Mouse (Mus musculus) liver, postnatal 0 days (tissue): Measurements from ENCODE around the gene Birc7. TPM values are rescaled to one million over a fixed set of nuclear protein-coding genes. Genes with fewer than 3 reads are reported as not detected.

Experiments used
- ATAC-seq: fragments of 200-750 bp; cut with Nextera tagmentation; 2 replicates; pipeline ENCODE4 v1.8.0; 2017; ENCODE audit warnings: mild to moderate bottlenecking, moderate library complexity
- DNase-seq: peaks from one replicate; pipeline ENCODE4 v3.0.0-alpha.2; 2016
- H3K27ac ChIP-seq: fragments of 300-500 bp; sonication (generic); 2 replicates; pipeline ENCODE4 v1.5.1; 2014; ENCODE audit warnings: antibody characterized with exemption, moderate library complexity, mild to moderate bottlenecking, low read depth
- H3K27me3 ChIP-seq: fragments of 300-500 bp; sonication (generic); 2 replicates; pipeline ENCODE4 v1.6.1; 2014; ENCODE audit warnings: low read length, control low read depth, mixed read lengths; ENCODE audit not compliant: insufficient read depth
- H3K36me3 ChIP-seq: fragments of 300-500 bp; sonication (generic); replicated peaks from 2 replicates; pipeline ENCODE4 v1.6.1; 2014; ENCODE audit warnings: mild to moderate bottlenecking, control low read depth, low read length, moderate library complexity, mixed read lengths; ENCODE audit not compliant: insufficient read depth
- H3K4me1 ChIP-seq: fragments of 300-500 bp; sonication (generic); 2 replicates; pipeline ENCODE4 v1.6.1; 2014; ENCODE audit warnings: antibody characterized with exemption, mild to moderate bottlenecking, control low read depth; ENCODE audit not compliant: insufficient read depth
- H3K4me2 ChIP-seq: fragments of 300-500 bp; sonication (generic); 2 replicates; pipeline ENCODE4 v1.6.1; 2014; ENCODE audit warnings: low read depth, mild to moderate bottlenecking, low read length, moderate library complexity, mixed read lengths
- H3K4me3 ChIP-seq: fragments of 300-500 bp; sonication (generic); 2 replicates; pipeline ENCODE4 v1.5.1; 2014; ENCODE audit warnings: low read depth, low read length
- H3K9ac ChIP-seq: fragments of 300-500 bp; sonication (generic); replicated peaks from 2 replicates; pipeline ENCODE4 v1.6.1; 2014; ENCODE audit warnings: mild to moderate bottlenecking, moderate library complexity
- H3K9me3 ChIP-seq: fragments of 300-500 bp; sonication (generic); 2 replicates; pipeline ENCODE4 v1.6.1; 2016; ENCODE audit warnings: mild to moderate bottlenecking, control low read depth, low read length, mixed read lengths
- CTCF ChIP-seq: sonication (generic); IDR thresholded peaks from 2 replicates; pipeline ENCODE4 v1.5.1; 2016; ENCODE audit warnings: antibody characterized with exemption, low read depth
- EP300 ChIP-seq: IDR thresholded peaks from 2 replicates; pipeline ENCODE4 v1.6.1; 2016; ENCODE audit warnings: antibody characterized with exemption, low read depth, mild to moderate bottlenecking
- WGBS: fragments of 180-500 bp; shearing (Covaris S2); extraction: QIAGEN DNeasy Blood & Tissue Kit; methylation state at CpG from one replicate; pipeline ENCODE4 v1.1.7; 2014; ENCODE audit not compliant: insufficient replicate concordance; 5-methylcytosine and 5-hydroxymethylcytosine counted together
- polyA plus RNA-seq: library from polyadenylated mRNA; unstranded; fragments of >200 nt; fragmentation: Nextera tagmentation; extraction: Ambion mirVana; gene quantifications from 2 replicates; pipeline ENCODE4 v1.2.1, GENCODE M21; 2015

The Birc7 gene
- polyA plus RNA-seq, 1 experiment from 2014 or later, result not detected

DNA sequence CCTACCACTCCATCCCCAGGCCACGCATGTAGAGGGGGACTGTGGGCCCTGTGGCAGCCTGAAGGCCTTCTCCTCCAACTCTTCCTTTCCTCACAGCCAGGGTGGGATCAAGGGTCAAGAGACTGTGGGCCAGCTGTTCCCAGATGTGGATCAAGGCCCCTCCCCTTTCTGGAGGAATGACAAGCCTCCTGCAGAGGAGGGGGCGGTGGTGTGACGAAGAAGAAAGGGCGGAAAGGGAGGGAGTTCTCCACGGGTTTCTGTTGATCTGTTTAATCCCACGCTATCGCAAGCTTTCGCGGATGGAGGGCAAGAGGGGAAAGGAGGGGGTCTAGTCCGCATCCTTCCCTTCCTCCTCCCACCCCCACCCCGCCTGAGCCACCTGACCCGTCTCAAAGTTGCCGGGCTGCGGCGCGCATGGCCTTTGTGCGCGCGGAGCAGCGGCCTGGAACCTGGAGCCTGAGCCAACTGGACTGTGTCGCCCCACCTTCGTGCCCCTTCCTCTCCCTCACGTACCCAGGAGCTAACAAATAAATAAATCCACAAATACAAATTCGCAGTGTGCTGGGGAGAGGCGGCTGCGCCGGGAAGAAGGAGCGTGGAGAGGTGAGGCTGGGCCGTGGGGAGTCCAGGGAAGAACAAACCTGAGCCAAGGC is 38.3 kb upstream of the Birc7 start:
- Histone ChIP-seq H3K9ac (no peak overlapping the region), H3K27ac (no peak overlapping the region), H3K4me1 (peaks cover 10% of the 10 kb centered on the region; the same call in 1 of the 2 replicates), H3K27me3 (peaks cover 76% of the 10 kb centered on the region), H3K36me3 (no peaks in the 10 kb centered on the region), H3K4me2 (no peak overlapping the region), H3K4me3 (no peak overlapping the region), H3K9me3 (no peaks in the 10 kb centered on the region)
- ATAC-seq (no peak), DNase-seq (no peak)
- WGBS, result 2% methylated on average over 26 of the region's 29 CpGs
- TF ChIP-seq CTCF (no peak), EP300 (no peak)

DNA sequence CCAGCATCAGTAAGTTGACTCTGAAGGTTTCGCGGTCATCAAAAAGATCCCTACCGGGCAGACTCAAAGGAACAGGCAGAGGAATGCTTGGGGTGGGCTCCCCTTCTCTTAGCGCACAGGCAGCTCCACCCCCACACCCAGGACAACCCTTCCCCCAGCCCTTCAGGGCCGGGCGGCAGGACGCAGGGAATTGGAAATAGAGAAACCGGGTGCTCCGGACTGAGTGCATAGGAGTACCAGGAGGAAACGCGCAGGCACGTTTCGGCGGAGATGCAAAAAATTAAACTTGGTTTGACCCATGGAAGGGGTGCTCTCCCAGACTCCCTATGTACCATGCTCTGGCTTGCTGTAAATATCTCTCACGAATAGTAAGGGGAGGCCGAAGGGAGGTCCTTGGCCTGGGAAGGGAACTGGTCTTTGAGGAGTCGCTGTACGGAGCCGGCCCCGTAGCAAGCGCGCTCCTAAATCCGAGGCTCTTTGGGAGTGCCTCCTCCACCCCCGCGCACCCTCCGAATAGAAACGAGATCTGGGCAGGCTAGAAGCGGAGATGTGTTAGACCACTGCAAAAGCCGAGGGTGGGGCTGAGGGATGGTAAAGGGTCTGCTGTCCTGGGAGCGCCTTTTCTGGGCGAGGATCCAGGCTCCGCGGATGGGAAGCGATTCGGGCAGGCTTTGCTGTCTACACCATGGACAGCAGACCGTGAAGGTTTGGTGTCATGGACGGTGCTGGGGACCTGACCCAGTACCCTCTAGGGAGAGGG is 37.6 kb upstream of the Birc7 start:
- Histone ChIP-seq H3K27ac (no peak overlapping the region), H3K4me2 (no peak overlapping the region), H3K36me3 (no peaks in the 10 kb centered on the region), H3K27me3 (peaks cover 83% of the 10 kb centered on the region), H3K9me3 (no peaks in the 10 kb centered on the region), H3K4me1 (peaks cover 10% of the 10 kb centered on the region; the same call in 1 of the 2 replicates), H3K9ac (no peak overlapping the region), H3K4me3 (no peak overlapping the region)
- ATAC-seq, result no peak
- TF ChIP-seq CTCF (no peak), EP300 (no peak)
- DNase-seq, result no peak
- WGBS, result 2% methylated on average over 37 of the region's 37 CpGs

DNA sequence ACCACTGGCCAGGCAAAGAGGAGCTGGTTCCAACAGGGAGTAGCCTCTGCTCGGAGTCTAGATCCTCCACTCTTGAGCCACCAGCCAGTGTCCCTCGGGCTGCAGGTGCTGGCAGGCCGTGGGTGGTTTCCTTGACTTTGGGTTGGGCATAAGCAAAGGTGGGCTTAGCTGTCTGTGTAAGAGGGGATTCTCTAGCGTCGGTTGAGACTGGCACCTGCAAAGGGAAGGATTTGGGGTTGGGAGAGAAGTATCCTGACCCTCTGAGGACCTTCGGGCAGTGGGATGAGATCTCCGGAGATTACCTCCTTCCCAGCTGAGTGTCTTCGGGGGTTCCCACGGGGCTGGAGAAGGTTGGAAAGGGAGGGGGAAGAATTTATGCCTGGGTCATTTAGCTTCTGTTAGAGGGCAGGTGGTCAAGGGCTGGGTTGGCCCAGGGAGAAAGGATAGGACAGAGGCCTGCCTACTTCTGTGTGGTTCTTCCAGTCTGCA is 36.9 kb upstream of the Birc7 start:
- no peak for DNase-seq
- WGBS, result 10% methylated on average over 9 of the region's 9 CpGs

DNA sequence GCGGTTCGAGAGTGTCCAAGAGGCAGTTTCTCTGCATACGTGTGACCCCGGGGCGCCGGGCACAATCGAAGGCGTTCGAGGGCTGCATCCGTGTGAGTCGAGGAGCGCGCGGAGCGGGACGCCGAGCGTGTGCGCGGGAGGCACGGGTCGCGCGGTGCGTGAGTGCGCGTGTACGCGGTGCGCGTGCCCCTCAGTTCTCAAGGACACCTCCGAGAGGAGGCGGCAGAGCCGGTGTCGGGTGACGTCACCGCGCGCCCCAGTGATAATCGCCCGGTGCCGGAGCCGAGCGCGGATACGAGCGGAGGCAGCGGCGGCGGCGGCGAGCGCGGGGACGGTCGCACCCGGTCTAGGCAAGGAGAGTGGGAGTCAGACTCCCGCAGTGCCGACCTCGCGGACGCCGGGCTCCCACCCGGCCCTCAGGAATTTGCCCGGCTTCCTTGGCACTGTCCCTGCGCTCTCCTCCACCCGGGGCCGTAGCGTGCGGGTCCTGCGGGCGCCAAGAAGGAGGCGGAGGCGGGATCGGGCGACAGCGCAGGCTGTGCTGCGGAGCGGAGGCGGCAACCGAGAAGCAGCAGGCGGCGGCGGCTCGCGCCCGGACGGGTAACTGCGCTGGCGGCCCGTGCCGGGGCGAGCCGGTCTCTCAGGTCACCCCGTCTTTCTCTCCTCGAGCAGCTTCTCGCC is 35.8 kb upstream of the Birc7 start:
- Histone ChIP-seq H3K27me3 (peaks cover 91% of the 10 kb centered on the region), H3K4me2 (peak overlapping the region; percentile 61), H3K27ac (no peak overlapping the region), H3K9me3 (no peaks in the 10 kb centered on the region), H3K4me1 (peaks cover 10% of the 10 kb centered on the region; the same call in 1 of the 2 replicates), H3K9ac (no peak overlapping the region), H3K36me3 (no peaks in the 10 kb centered on the region), H3K4me3 (peak overlapping the region; percentile 32)
- TF ChIP-seq EP300 (no peak), CTCF (no peak)
- ATAC-seq (no peak; the same call in 1 of the 2 replicates), DNase-seq (no peak)
- WGBS, result under 1% methylated on average over 82 of the region's 97 CpGs

More for the DNA sequence above, 36.9 kb upstream of the Birc7 start:
- no peak overlapping the region for H3K9ac ChIP-seq
- no peak for ATAC-seq
- no peak overlapping the region for H3K4me2 ChIP-seq
- no peaks in the 10 kb centered on the region for H3K9me3 ChIP-seq
- no peak overlapping the region for H3K4me3 ChIP-seq
- H3K4me1 ChIP-seq, result peaks cover 10% of the 10 kb centered on the region; the same call in 1 of the 2 replicates
- H3K27ac ChIP-seq, result no peak overlapping the region
- no peak for TF ChIP-seq CTCF
- H3K36me3 ChIP-seq, result no peaks in the 10 kb centered on the region
- H3K27me3 ChIP-seq, result peaks cover 87% of the 10 kb centered on the region

DNA sequence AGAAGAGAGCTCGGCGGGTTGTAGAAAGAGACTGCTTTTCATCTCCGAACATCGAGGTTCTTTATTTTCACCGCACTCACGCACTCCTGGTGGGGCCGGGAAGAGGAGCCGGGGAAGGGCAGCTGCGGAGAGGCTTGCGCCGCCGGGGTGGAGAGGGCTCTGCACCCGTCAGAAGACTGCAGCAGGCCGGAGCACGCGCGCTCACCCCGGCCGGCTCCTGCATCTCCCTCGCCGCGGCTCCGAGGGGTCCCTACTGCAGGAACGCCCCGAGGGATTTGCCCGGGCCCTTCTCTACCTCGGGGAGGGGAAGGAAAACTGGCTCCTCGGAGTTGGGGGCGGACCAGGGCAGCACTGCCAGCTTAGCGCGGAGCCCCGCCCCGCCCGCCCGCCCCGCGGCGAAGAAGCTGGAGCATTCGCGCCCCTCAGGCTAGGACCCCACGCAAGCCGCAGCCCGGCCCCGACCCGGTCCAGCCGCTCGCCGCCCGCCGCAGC is 35.2 kb upstream of the Birc7 start:
- no peak for DNase-seq
- ATAC-seq, result no peak
- TF ChIP-seq CTCF (no peak), EP300 (no peak)
- peak overlapping the region; percentile 61 for H3K4me2 ChIP-seq
- 2% methylated on average over 32 of the region's 50 CpGs for WGBS
- no peak overlapping the region for H3K9ac ChIP-seq
- no peaks in the 10 kb centered on the region for H3K36me3 ChIP-seq
- no peak overlapping the region for H3K27ac ChIP-seq
- H3K9me3 ChIP-seq, result no peaks in the 10 kb centered on the region
- H3K27me3 ChIP-seq, result peaks cover 87% of the 10 kb centered on the region
- H3K4me1 ChIP-seq, result peaks cover 10% of the 10 kb centered on the region; the same call in 1 of the 2 replicates
- peak overlapping the region; percentile 32 for H3K4me3 ChIP-seq
